Mouse (Mus musculus) gastrocnemius, postnatal 25 days (tissue): Measurements from ENCODE around the gene B4galt5. TPM values are rescaled to one million over a fixed set of nuclear protein-coding genes. Genes with fewer than 3 reads are reported as not detected.

Source experiments
- DNase-seq: peaks from one replicate; pipeline ENCODE4 v3.0.0; 2022
- total RNA-seq, 2 experiments: library from RNA; stranded (reverse); gene quantifications; 1 replicate in 1 of 2; 2 replicates in 1 of 2; pipeline ENCODE4 v1.2.3; 2021

The B4galt5 gene
- total RNA-seq, 2 experiments from 2014 or later: 9.8 to 10.0 TPM

GRCm38 (mm10) chr2:167278751-167279526, 70.0 kb downstream of the B4galt5 start:
- DNase-seq: peak; percentile 39

- DNase-seq: no peak
Measured at GRCm38 (mm10) chr2:167278011-167278410, 71.0 kb downstream of the B4galt5 start.

GRCm38 (mm10) chr2:167277026-167277425, 72.0 kb downstream of the B4galt5 start:
- peak; percentile 4 for DNase-seq

GRCm38 (mm10) chr2:167275856-167276255, 73.1 kb downstream of the B4galt5 start:
- DNase-seq: peak; percentile 2

GRCm38 (mm10) chr2:167274713-167275465, 74.1 kb downstream of the B4galt5 start:
- DNase-seq: peak; percentile 4

GRCm38 (mm10) chr2:167273206-167273740, 75.7 kb downstream of the B4galt5 start:
- DNase-seq: peak; percentile 33

GRCm38 (mm10) chr2:167272706-167273105, 76.3 kb downstream of the B4galt5 start:
- DNase-seq: peak; percentile 4

GRCm38 (mm10) chr2:167271121-167271521, 77.9 kb downstream of the B4galt5 start:
- DNase-seq: peak; percentile 66

GRCm38 (mm10) chr2:167270496-167270895, 78.5 kb downstream of the B4galt5 start:
- DNase-seq: peak; percentile 3

- DNase-seq: peak; percentile 2
Measured at GRCm38 (mm10) chr2:167268721-167269120, 80.3 kb downstream of the B4galt5 start.

- no peak for DNase-seq
Measured at GRCm38 (mm10) chr2:167268411-167268690, 80.6 kb downstream of the B4galt5 start.

- DNase-seq: peak; percentile 40
Measured at GRCm38 (mm10) chr2:167267531-167268410, 81.2 kb downstream of the B4galt5 start.

- DNase-seq: no peak
Measured at GRCm38 (mm10) chr2:167266231-167266630, 82.8 kb downstream of the B4galt5 start.

- peak; percentile 1 for DNase-seq
Measured at GRCm38 (mm10) chr2:167265806-167266205, 83.2 kb downstream of the B4galt5 start.

- no peak for DNase-seq
Measured at GRCm38 (mm10) chr2:167265021-167265420, 84.0 kb downstream of the B4galt5 start.

- DNase-seq: peak; percentile 4
Measured at GRCm38 (mm10) chr2:167263931-167264330, 85.1 kb downstream of the B4galt5 start.

- peak; percentile 17 for DNase-seq
Measured at GRCm38 (mm10) chr2:167263040-167263810, 85.8 kb downstream of the B4galt5 start.

GRCm38 (mm10) chr2:167262433-167262832, 86.5 kb downstream of the B4galt5 start:
- peak; percentile 5 for DNase-seq

GRCm38 (mm10) chr2:167261106-167261505, 87.9 kb downstream of the B4galt5 start:
- peak; percentile 43 for DNase-seq

GRCm38 (mm10) chr2:167257790-167258189, 91.2 kb downstream of the B4galt5 start:
- no peak for DNase-seq

- no peak for DNase-seq
Measured at GRCm38 (mm10) chr2:167254808-167255207, 94.2 kb downstream of the B4galt5 start.
